Mouse (Mus musculus) gastrocnemius, postnatal 4 days (tissue): ENCODE data around the gene Cbfb. TPM values are rescaled to one million over a fixed set of nuclear protein-coding genes. Genes with fewer than 3 reads are reported as not detected.

ENCODE experiments used
- DNase-seq, 2 experiments: peaks; one replicate each; pipeline ENCODE4 v3.0.0; 2021 to 2022; ENCODE audit warnings: low spot score in 2 of 2, mixed read lengths in 2 of 2
- total RNA-seq, 2 experiments: library from RNA; stranded (reverse); gene quantifications; 2 replicates each; pipeline ENCODE4 v1.2.3; 2021

Gene Cbfb
- total RNA-seq, 2 experiments from 2014 or later, result 48.5 to 55.6 TPM

DNA sequence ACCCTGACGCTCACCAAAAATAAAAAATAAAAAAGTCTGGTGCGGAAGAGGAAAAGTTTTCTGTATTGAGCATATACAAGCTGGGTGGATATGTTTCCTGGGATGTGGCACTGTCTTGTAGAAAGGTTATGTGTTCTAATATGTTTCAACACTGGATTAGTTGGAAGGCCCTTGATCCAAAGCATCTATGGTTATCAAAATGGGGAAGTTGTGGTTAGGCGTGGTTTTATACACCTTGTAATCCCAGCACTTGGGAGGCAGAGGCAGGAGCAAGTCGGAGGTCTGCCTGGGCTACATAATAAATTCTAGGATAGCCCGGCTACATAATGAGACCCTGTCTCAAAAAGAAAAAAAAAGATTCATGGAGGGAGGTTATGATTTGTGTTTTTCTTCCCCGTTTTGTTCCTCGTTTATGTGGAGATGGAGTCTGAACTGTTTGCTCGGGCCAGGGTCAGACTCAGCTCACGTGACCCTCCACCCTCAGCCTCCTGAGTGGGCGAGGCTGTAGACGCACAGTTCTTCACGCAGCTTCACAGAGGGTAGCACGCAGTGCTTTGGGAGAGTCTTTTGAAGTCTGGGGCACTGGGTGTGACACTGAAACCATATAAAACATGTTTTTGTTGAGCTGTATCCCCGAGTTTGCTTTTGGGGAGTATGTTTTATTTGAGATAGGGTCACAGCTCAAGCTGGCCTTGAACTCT, 67.1 kb downstream of the Cbfb start:
- DNase-seq, result no peak

DNA sequence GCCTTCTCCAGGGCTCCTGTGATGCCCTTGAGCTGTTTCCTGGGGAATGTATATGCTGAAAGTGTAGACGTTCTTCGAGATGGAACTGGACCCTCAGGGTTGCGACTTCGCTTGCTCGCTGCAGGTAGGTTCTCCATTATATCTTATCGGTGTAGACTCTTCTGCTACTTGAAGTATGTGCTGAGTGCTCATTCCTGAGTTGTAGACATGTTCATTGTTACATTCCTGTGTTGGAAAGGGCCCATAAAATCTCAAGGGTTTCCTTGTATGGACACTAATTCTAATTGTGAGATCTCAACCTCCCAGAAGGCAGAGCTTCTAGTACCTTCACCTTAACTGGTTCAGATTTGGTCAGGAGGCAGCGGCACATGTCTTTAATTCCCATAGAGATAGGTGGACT, 70.5 kb downstream of the Cbfb start:
- DNase-seq, result no peak

DNA sequence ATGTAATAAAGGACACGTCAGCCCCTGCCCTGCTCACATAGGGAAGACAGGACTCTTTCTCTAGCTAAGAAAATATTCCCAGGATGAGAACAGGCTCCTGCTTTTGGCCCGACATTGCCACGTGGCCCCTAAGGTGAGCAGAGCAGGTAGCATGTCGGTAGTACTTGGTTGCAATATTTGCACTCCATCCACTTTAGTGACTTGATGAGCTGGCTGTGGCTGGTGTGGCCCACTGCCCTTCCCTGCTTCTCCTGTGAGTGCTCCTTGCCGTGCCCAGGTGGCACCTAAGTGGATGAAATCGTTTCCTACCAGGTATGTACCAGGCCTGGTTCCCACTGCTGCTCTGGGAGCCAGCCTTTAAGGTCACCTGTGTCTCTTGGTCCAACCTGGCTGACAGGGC, 81.5 kb downstream of the Cbfb start:
- DNase-seq, result no peak

DNA sequence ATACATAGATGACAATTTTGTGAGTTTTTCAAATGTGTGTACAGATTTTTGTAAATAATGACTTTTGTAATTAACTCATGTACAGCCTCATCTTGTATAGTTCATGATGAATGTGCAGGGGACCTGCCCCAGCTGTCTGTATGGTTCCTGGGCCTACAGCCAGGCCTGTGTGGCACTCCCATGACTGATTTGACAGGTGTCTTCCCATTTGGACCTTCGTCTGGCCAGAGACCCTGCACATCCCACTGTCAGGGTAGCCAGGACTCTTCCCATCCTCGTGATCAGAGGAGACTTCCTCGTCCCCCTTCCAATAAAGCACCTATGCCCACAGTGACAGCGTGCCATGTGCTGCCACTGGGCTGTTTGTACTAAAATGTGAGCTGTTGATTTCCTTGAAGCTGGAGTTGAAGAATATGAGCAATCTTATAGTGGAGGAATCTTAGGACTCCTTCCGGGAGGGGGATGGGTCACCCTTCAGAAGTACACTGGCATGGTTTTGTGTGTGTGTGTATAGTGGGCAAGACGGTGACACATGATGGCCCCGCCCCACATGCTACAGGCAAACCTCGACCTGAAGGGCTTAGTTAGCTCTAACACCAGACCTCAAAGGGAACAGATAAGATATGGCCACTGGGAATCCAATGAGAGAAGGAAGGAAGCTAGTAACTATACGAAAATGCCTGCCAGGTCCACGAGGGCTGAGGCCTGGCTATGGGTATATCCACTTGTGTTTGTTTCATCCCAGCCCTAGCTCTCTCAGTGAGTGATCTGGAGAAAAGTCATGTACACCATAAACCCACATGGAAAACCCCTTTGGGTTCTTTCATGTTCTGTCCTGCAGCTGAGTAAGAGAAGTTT, 82.4 kb downstream of the Cbfb start:
- no peak for DNase-seq

DNA sequence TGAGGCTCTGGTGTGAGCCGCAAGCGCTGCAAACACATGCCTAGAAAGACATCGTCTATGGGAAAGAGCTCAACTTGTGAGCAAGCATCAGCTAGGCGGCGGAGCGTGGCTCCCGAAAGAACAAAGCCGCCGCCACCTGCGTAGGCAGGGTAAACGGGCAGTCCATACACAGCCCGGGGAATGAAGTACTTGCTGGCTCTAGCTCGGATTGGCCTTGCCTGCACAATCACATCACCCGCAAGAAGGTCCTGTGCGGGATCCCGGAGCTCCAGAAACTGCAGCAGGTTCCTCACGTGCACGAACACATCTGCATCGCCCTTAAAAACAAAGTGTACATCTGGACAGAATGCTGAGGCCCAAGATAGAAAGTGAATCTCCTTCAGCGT, 83.3 kb downstream of the Cbfb start:
- no peak for DNase-seq

DNA sequence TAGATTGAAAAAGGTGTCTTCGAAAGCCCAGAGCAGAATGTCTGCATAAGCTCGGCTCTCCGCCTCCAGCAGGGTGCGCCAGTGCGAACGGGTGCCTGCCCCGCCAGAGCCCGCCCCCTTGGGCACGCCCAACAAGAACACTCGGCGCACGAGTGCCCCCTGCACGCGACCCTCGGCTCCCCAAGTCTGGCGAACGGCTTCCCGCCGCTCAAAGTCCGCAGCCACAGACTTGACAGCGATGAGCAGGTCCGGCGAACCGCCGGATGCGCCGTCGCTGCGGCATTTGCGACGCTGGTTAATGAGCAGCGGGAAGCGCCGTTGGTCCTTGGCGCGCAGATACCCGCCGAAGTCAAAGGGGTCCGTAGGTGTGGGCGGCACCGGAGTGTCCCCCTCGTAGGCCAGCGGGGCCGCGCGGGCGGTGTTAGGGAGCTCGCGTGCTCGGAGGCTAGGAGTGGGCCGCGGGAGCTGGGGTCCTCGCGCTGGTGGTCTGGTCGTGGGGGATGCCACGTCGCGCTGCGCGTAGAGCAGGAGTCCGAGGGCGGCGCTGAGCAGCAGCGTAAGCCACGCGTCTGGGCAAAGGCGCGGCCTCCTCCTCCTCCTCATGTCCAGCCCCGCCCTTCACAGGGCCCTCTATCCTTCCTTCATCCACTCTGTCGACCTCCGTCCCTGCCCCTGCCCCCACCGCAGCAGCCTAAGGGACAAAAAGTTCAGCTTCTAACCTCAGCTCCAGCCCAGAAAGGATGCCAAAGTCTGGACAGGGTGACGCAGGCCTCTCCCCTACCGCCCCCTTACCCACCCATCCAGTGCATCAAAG, 83.9 kb downstream of the Cbfb start:
- DNase-seq, result peak; percentile 91 to 95

DNA sequence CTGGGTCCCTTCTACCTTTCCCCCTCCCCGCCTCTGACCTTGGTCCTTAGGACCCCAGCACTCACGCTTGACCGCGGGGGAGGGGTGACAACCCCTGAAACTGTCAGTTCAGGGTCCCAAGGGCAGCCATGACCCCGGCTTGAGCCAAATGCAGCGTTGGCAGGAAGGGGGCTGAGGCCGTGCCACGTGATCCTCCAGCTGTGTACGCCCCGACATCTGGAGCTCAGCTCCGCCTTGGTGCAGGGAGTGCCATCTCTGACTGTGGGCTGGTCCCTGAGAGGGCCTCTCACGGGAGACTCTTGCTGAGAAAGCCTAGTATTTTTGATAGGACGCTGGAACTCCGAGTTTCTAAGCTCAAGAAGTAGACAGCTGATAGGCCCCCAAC, 84.5 kb downstream of the Cbfb start, which contains the start of gene B3gnt9:
TSS of gene B3gnt9 (minus strand) at position 188 of the 385 bp plus-strand sequence.
- DNase-seq, result peak; percentile 74 to 87

DNA sequence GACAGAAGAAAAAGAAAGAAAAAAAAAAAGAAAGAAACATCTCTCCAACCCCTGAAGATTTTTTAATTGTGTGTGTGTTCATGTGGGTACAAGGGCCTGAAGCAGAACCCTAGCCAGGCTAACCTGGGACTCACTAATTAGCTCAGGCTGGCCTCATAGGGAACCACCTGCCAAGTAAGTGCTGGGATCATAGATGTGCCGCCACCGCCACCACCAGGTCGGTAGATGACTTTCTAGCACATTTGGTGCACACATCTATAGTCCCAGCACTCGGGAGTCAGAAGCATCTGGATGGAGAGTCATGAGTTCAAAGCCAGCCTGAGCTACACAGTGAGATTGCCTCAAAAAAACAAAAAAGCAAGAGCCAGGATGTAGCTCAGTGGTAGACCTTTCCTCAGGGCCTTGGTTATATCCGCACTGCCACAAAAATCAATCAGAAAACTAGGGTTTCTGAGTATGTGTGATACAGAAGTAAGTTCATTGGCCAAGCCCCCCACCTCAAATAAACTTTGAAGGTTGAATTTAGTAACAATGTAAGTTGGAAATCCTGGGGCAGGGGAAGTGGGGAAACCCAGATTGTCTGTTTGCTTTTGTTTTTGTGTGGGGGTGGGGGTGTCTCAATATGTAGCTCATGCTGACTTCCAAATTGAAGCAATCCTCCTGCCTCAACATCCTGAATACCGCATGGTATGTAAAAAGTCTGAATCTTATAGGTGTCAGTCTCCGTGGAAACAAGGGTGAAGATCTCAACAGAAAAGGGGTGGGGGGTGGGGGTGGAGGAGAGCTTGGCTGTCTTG, 87.0 kb downstream of the Cbfb start:
- no peak for DNase-seq

DNA sequence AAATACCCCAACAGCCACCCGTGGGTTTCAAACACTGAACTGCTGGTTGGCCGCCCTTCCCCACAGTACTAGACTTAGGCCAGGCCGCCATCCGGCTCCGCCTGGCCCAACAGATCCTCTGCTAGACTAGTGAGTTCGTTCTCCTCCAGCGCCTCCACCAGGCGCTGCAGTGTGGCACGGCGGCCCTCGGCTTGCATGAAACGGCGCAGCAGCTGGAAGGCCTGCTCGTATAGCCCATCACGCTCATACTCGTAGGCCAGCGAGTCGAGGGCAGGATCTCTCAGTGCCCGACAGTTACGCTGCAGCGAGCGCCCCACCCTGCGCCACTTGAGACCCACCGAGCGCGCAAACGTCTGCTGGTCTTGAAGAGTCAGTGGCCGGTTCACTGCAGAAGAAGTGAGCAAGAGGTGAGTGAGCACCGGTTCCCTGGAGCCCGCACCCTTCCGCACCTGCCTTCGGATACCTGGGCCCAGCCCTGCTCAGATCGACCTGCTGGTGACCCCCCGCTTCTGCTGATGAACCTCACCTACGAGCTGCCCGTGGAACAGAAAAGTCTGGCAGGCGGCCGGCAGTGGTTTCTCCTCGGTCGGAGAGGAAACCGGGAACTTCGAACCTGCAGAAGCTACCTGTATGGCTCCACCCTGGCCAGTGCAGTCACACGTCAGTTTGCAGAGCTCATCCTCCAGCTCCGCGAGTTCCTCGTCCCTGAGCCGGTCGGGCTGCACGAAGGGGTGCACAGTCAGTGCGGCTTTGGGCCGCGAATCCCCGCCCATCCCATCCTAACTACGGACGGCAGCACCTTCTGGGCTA, 88.6 kb downstream of the Cbfb start:
- no peak for DNase-seq

DNA sequence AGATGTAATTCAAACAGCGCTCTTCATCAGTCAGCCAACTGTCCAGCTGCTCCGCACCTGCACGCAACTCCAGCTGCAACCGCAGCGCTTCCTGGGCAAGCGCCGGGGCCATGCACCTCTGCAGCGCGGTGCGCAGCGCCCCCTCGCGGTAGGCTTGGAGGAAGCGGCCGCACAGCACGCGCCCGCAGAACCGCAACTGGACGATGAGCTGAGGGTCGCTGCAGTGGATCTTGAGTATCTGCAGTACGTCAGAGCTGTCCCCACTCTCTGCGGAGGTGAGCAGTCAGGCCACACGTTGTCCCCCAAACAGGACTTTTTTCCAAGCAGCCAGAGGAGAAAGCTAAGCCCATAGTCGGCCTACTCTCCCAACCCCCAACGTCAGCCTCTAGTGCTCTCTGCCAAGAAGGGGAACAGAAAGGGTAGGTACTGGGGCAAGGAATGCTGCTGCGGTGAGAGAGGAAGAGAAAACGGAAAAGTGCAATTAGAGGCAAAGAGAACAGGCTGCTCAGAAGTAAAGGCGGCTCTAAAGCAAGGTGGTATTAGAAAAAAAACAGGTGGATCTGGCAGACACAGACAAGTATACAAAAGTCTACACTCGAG, 89.3 kb downstream of the Cbfb start:
- peak; percentile 76 to 85 for DNase-seq

DNA sequence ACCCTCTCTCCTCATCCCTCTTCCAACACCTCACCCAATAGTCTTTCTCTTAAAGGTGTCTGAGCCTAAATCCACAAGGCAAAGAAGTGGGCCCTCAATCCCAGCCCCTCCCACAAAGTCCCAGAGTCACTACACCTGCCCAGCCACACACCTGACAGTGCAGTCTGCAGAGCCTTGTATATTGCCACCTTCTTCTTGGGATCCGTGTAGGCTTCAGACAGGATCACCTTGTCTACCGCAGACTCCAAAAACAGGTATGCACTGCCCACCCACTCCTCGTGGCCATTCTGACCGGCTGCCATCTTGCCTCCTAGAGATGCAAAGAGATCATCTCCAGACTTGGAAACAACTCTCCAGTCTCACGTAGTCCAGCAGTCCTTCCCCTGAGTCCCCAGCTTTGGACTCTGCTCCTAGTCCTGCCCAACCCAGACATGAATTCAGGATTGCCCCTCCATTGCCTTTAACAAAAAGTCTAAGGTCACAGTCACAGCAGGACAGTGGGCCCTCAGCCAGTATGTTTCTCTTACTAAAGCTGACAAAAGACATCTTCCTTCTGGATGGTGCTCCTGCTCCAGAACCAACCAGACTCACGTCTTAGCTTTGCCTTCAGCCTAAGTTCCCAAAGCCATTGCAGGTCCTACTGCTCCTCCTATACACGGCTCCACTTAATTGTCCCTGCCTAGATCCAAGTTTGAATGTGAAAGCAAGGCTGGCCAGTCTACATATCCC, 90.1 kb downstream of the Cbfb start:
- no peak for DNase-seq

DNA sequence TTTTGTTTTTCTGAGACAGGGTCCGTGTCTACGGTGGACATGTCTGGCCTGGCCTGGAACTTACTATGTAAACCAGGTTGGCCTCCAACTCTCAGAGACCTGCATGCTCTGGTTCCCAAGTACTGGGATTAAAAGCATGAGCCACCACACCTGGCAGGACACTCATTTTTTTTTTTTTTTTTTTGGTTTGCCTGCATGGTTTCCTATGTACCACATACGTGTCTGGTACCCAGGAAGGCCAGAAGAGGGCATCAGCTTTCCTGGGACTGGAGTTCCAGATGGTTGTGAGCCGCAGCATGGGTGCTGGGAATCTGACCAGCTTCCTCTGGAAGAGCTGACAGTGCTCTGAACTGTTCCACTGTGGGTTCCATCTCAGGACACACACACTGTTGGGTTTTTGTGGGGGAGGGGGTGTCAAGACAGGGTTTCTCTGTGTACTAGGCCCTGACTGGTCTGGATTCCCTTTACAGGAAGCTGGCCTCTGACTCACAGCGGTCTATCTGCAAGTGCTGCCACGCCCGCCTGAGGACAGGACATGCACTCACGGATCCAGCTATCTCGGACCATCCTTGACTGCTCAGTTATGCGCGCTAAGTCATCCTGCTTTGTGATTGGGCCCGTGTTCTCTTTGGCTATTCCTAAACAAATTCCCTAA, 91.0 kb downstream of the Cbfb start:
- DNase-seq, result no peak

DNA sequence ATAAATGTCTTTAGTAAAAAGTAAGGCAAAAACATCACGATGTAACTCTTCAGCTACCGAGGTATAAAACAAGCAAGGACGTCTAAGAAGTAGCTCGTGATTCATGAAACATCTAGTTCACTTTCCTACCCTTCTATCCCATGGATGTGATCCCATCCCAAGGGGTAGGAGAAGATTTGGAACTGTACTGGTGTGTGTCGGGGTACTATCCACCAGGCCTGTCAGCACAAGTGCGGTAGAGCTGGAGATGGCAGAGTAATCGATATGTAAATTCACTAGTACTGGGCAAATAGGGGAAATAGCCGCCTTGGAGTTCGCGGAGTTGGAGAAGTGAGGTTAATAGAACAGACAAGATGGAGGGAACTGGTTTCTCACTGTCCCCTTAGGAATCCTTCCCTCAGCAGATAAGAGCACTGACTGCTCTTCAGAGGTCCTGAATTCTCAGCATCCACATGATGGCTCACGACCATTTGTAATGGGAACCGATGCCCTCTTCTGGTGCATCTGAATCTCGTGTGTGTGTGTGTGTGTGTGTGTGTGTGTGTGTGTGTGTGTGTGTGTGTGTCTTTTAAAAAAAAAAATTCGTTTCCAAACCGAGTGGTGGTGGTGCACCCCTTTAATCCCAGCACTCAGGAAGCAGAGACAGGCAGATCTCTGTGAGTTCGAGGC, 92.9 kb downstream of the Cbfb start:
- no peak for DNase-seq

DNA sequence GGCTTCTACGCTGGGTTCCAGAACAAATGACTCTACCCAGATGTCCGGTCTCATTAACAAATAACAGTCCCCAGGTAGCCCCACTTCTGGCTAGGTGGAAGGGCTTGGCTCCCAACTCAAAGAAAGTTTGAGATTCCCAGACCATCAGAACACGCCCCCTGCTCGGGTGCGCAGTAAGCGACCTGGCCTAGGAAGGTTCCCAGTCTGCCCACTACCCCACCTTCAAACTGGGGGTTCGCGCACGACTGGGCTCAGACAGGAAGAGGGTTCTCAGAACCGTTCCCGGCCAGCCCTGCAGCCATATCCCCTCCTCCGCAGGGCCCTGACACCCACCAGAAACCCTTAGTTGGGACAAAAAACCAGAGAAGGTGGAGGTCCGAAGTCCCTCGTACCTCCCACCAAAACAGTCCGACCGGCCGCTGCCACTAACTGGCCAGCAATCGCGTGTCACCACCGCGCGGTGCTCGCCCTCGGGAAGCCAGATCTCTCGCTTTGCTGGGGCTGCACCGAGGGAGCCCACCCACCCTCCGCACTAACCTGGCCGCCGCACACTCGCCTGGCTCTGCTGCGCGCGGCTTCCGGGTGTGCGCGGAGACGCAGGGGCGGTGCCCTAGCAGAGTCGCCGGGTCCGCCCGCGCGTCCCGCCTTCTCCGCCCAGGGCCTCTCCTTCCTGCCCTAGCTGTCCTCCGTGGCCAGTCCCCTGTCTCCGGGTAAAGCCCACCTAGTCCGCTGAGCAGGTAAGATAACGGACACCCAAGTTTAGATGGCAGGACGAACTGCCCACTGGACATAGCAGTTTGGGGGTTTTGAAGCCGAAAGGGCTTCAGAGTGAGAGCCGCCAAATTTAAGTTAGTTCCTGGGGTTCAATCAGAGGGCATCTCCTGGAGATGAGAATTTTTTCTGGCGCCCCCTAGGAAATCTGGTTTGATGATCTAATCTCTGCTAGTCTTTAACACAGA, 93.8 kb downstream of the Cbfb start, which contains the start of the genes Tradd and Fbxl8:
TSS of gene Tradd (minus strand) at position 586 of the 959 bp plus-strand sequence.
TSS of gene Fbxl8 (plus strand) at position 625 of the 959 bp plus-strand sequence.
- peak in 1 of 2 experiments; percentile 74 for DNase-seq

DNA sequence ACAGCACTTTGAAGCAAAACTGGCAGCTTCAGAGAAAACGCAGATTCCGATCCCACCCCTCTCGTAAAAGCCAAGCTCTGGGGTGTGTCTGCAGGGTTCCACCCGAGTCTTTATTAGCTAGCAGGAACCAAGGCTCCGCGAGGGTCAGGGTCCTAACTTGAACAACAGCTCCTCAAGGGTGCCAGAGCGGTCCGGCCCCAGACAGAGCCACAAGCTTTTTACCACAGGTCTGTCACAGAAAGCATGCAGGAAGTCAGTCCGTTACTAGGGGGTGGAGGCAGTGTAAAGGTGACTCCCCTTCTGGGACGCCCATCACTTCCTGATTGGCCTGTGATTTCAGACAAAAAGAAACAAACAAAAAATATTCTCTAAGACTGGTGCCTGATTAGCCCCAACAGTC, 94.7 kb downstream of the Cbfb start:
- no peak for DNase-seq

DNA sequence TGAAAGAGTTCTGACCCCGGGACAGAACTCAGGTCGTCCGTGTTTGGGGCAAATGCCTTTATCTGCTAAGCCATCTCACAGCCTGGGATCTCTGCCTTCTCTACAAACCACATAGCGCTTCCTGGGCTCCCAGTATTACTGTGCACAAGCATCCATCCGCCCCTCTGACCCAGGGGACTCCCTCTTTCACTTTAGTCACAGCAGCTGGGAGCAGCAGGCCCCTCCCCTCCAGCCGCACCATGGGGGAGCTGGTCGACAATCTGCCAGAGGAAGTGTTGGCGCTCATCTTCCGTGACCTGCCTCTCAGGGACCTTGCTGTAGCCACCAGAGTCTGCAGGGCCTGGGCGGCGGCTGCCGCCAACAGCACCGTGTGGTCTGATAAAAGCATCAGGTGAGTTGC, 96.3 kb downstream of the Cbfb start:
- no peak for DNase-seq
